Mouse (Mus musculus): ENCODE measurements around the gene Abhd14a. TPM values are rescaled to one million over a fixed set of nuclear protein-coding genes. Genes with fewer than 3 reads are reported as not detected.

Gene Abhd14a
- total RNA-seq, 2 experiments from 2014 or later, result 18.6 to 56.0 TPM

- no peak for ATAC-seq (replicated peaks; ENCODE audit: low FRiP score, low TSS enrichment, poor library complexity, severe bottlenecking)
Observed at GRCm38 (mm10) chr9:106470991-106471750, 23.7 kb upstream of the Abhd14a start.

GRCm38 (mm10) chr9:106469776-106470175, 22.3 kb upstream of the Abhd14a start:
- no peak for ATAC-seq (replicated peaks; ENCODE audit: low FRiP score, low TSS enrichment, poor library complexity, severe bottlenecking)

DNA sequence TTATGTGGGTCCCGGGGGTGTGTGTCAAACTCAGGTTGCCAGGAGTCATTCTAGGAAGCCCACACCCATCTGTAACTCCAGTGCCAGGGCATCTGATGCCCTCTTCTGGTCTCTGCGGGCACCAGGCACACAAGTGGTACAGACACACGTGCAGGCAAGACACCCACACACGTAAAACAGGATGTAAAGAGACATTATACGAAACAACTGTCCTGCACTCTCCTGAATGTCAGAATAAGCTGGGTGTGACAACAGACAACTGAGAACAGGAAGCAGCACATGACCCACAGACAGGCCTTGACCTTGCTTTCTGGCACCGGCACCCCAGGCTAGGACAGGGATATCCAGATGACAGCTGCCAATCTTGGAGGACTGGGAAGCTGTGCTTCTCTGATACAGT, 21.8 kb upstream of the Abhd14a start:
- ATAC-seq (replicated peaks; ENCODE audit: low FRiP score, low TSS enrichment, poor library complexity, severe bottlenecking), result no peak

DNA sequence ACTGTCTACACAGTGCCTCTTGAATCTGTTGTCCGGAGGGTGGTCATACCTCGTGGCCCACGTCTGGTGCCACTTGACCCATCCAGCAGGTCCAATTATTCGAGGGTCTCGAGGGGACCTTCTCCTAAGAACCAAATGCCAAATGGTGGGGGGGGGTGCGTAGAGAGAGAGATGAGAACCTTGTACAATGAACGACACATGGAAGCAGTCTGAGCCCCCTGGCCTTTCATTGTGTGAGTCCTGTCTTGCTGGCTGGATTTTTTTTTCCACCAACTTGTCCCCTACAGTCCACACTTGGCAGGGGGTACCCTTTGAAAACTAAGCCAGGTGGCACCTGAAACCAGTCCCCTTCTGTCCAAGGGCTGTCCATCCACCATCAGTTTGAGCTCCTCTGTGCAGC, 20.3 kb upstream of the Abhd14a start:
- ATAC-seq (replicated peaks; ENCODE audit: low FRiP score, low TSS enrichment, poor library complexity, severe bottlenecking), result no peak

DNA sequence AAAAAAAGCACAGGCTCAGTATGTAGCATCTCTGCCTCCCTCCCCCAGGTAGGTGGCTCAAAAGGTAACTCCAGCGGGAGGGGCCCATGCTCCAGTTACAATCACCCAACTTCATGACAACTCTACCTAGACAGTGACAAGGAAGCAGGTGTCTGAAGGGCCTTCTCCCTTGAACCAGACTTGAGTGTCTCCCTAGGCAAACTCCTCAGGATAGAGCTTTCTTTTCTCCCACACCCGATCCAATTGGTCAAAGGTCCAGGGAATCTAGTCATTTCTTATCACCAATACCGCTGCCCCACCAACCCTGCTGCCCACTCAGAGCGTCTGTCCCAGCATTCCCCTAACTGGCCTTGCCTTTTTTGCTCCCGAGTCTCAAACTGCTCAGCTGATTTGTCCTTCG, 19.2 kb upstream of the Abhd14a start:
- ATAC-seq (replicated peaks; ENCODE audit: low FRiP score, low TSS enrichment, poor library complexity, severe bottlenecking), result no peak

DNA sequence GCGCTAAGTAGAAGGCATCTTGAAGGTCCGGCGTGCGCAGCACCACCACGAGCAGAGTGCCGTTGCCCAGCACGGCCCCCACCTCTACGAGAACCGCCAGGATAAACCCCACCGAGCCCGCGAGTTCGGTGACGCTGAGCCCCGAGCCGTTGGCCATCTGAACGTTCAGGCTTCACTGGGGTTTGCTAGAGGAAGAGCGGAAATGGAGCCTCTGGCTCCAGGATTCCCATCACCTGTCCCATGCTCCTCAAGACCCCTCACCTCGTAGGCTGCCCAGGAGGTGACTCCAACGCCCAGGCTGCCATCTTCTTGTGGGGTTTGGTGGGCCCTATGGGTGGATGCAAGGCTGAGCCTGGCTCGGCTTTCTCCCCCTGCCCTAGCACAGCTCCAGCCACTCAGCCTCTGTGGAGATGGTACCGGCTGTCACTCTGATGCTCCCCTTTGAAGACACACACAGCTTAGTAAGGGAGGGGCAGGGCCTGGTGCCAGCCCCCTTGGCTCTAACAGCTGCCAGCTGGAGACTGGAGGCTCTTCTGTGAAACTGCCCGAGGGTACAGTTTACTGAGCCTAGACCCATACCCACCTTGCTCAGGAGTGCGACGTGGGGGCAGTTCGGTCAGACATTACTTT, 18.2 kb upstream of the Abhd14a start, which contains the start of gene Gpr62:
Gene Gpr62, minus strand, starts transcription at position 368 of the 630 bp plus-strand sequence.
- no peak for ATAC-seq (replicated peaks; ENCODE audit: low FRiP score, low TSS enrichment, poor library complexity, severe bottlenecking)

DNA sequence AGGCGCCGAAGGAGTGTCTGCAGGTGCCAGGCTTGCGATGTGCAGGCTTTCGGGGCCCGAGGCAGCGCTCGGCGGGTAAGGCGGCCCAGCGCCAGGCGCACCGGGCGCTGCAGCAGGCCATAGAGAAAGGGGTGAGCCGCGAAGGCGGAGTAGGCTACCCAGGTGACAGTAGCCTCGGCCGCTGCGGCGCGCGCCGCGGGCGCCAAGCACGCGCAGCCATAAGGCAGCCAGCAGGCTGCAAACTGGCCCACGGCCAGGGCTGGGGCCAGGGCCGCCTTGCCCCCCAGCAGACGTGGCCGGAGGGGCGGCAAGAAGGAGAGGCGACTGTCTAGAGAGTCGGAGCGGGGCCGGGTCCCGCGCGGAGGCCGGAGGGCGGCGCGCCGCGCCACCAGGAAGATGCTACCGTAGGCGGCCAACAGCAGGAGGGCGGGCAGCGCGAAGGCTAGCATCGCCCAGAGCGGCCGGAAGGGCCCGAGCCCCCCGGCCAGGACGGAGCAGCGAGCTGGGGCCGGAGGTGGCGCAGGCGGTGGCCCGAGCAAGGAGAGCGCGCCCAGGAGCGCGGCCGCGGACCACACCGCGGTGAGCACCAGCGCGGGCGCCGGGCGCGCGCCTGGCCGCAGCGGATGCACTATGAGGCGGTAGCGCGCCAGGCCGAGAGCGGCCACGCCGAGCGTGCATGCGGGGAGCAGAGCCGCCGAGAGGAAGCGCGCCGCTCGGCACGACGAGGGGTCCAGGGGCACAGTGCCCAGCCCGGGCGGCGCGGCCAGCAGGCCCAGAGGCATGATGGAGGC, 17.5 kb upstream of the Abhd14a start:
- ATAC-seq (replicated peaks; ENCODE audit: low FRiP score, low TSS enrichment, poor library complexity, severe bottlenecking), result no peak

DNA sequence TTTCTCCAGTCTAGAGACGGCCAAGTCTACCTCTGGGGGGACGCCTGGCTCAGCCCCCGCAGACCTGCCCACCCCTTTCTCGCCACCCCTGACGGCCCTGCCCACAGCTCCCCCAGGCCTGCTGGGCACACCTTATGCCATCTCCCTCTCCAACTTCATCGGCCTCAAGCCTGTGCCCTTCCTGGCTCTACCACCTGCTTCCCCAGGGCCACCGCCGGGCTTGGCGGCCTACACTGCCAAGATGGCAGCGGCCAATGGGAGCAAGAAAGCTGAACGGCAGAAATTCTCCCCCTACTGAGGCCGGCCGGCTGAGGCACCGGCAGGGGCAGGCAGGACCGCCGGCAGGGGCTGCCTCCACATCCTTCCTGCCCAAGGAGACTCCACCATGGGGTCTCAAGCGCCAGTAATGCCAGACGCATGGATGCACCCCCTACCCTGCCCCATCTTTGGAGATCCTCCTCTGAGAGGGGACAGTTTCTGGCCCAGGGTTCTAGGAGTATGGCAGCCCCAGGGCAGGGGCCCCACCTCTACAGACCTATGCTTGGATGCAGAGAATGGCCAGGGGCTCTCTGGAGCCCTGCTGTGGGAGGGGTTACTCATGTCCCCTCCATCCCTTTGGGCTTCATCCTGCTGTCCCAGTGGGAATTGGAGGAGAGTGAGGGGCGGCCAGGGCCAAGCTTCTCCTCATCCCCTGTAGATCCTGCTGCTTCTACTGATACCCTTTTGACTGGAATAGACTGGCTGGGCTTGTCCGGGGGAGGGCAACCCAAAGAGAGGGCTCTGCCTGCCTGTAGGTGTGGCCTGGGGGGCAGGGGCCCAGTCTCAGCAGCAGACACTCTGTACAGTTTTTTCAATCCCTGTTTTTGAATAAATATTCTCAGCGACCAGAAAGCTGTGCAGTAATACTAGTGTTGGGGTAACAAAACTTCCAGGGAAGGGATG, 15.9 kb upstream of the Abhd14a start:
- ATAC-seq (replicated peaks; ENCODE audit: low FRiP score, low TSS enrichment, poor library complexity, severe bottlenecking), result no peak

DNA sequence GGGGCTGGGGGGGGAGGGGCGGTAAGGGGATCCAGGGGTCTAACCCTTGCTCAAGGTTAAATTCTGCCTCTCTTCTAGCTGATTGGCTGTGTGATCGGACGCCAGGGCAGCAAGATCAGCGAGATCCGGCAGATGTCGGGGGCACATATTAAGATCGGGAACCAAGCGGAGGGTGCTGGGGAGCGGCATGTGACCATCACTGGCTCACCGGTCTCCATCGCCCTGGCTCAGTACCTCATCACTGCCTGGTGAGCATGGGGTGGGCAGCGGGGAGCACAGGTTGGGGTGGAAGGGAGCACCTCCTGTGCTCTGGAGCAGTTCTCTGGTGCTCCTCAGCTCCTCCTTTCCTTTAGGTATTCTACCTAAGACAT, 14.9 kb upstream of the Abhd14a start:
- no peak for ATAC-seq (replicated peaks; ENCODE audit: low FRiP score, low TSS enrichment, poor library complexity, severe bottlenecking)

DNA sequence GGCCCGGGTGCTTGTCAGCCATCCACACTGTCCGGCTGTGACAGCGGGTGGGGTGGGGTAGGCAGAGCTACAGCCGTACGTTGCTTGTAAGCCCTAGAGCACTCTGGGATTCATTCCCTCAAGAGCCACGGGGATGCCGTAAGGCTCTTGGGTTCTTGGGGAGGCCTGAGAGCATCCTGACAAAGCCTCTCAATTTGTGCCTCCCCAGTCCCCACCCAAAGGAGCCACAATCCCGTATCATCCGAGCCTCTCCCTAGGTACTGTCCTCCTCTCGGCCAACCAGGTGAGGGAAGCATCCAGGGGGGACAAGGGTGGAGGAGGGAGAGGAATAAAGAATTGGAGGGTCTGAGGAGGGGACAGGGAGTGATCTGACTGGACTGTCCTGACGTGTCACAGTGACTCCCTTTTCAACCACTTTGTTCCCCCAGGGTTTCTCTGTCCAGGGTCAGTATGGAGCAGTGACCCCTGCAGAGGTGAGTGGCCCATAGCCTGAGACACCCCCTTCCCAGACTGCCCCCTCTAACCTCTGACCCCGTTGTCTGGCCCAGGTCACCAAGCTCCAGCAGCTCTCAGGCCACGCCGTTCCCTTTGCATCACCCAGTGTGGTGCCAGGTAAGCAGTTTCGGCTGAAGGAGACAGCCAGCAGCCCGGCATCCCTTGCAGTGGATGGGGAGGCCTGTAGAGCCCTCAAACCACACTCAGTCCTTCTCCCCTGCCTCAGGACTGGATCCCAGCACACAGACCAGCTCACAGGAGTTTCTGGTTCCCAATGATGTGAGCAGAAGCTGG, 14.4 kb upstream of the Abhd14a start:
- ATAC-seq (replicated peaks; ENCODE audit: low FRiP score, low TSS enrichment, poor library complexity, severe bottlenecking), result no peak

DNA sequence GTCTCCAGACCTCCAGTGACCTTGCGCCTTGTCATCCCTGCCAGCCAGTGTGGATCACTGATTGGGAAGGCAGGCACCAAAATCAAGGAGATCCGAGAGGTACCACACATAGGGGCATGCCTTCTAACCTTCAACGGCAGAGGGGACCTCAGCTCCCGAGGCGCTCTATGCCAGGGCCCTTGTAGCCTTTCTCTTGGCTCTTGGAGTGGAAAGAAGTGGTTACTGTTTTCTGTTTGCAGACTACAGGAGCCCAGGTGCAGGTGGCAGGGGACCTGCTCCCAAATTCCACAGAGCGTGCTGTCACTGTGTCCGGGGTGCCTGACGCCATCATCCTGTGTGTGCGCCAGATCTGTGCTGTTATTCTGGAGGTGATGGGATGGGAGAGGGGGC, 13.5 kb upstream of the Abhd14a start:
- no peak for ATAC-seq (replicated peaks; ENCODE audit: low FRiP score, low TSS enrichment, poor library complexity, severe bottlenecking)

GRCm38 (mm10) chr9:106460401-106461025, 13.0 kb upstream of the Abhd14a start:
- ATAC-seq (replicated peaks; ENCODE audit: low FRiP score, low TSS enrichment, poor library complexity, severe bottlenecking), result no peak

- no peak for ATAC-seq (replicated peaks; ENCODE audit: low FRiP score, low TSS enrichment, poor library complexity, severe bottlenecking)
Observed at GRCm38 (mm10) chr9:106459946-106460345, 12.5 kb upstream of the Abhd14a start.

- no peak for ATAC-seq (replicated peaks; ENCODE audit: low FRiP score, low TSS enrichment, poor library complexity, severe bottlenecking)
Observed at GRCm38 (mm10) chr9:106457920-106458319, 10.4 kb upstream of the Abhd14a start.

GRCm38 (mm10) chr9:106457163-106457559, 9.7 kb upstream of the Abhd14a start:
- ATAC-seq (replicated peaks; ENCODE audit: low FRiP score, low TSS enrichment, poor library complexity, severe bottlenecking), result no peak

GRCm38 (mm10) chr9:106456325-106457162, 9.1 kb upstream of the Abhd14a start:
- no peak for ATAC-seq (replicated peaks; ENCODE audit: low FRiP score, low TSS enrichment, poor library complexity, severe bottlenecking)

GRCm38 (mm10) chr9:106454888-106455681, 7.6 kb upstream of the Abhd14a start:
- no peak for ATAC-seq (replicated peaks; ENCODE audit: low FRiP score, low TSS enrichment, poor library complexity, severe bottlenecking)

Measured in megakaryocyte-erythroid progenitor cell, adult 5-6 weeks (primary cell).